Mouse (Mus musculus): ENCODE results near the gene Ube2m. TPM values are rescaled to one million over a fixed set of nuclear protein-coding genes. Genes with fewer than 3 reads are reported as not detected.
A peak's percentile ranks its signal among the peaks of the same experiment; 100 is the strongest.

Ube2m gene
- polyA plus RNA-seq, 1 experiment from 2014 or later: 64.5 TPM

GRCm38 (mm10) chr7:12998053-12998452 lies 40.0 kb downstream of the Ube2m start, which contains the start of gene Slc27a5:
TSS of gene Slc27a5 (minus strand) at chr7:12998192.
- H3K9me3 ChIP-seq (replicated peaks): no peaks in the 10 kb centered on the region
- H3K4me1 ChIP-seq (replicated peaks): no peaks in the 10 kb centered on the region
- H3K4me3 ChIP-seq (replicated peaks): no peak within 1 kb of the TSS; the same call in 1 of the 2 replicates
- no peaks in the 10 kb centered on the region for H3K36me3 ChIP-seq (replicated peaks)
- peak within 1 kb of the TSS; percentile 45 for H3K27ac ChIP-seq (replicated peaks)
- 0 out of 2 replicates have a peak within 1 kb of the TSS, but pooled peaks have one; percentile 18 for H3K9ac ChIP-seq
- H3K27me3 ChIP-seq: no peaks in the 10 kb centered on the region; the same call in 1 of the 2 replicates
- peak; percentile 53; the same call in 1 of the 2 replicates for ATAC-seq (ENCODE audit: insufficient read depth)
- peak within 1 kb of the TSS; percentile 41 for H3K4me2 ChIP-seq
- WGBS (ENCODE audit: insufficient replicate concordance): 49% methylated on average over 5 of the region's 5 CpGs

- H3K4me2 ChIP-seq: peak overlapping the region; percentile 41
- no peaks in the 10 kb centered on the region for H3K9me3 ChIP-seq (replicated peaks)
- no peaks in the 10 kb centered on the region for H3K36me3 ChIP-seq (replicated peaks)
- 0 out of 2 replicates have a peak overlapping the region, but pooled peaks have one; percentile 18 for H3K9ac ChIP-seq
- H3K27ac ChIP-seq (replicated peaks): no peak overlapping the region
- H3K4me1 ChIP-seq (replicated peaks): no peaks in the 10 kb centered on the region
- no peak for ATAC-seq (ENCODE audit: insufficient read depth)
- H3K4me3 ChIP-seq (replicated peaks): no peak overlapping the region
- 48% methylated on average over 5 of the region's 5 CpGs for WGBS (ENCODE audit: insufficient replicate concordance)
- H3K27me3 ChIP-seq: no peaks in the 10 kb centered on the region; the same call in 1 of the 2 replicates
Measured at GRCm38 (mm10) chr7:12997230-12997629, 40.8 kb downstream of the Ube2m start.

GRCm38 (mm10) chr7:12995862-12996261 lies 42.2 kb downstream of the Ube2m start:
- Histone ChIP-seq H3K4me3 (replicated peaks) (no peak overlapping the region), H3K9ac (no peak overlapping the region), H3K4me2 (no peak overlapping the region), H3K9me3 (replicated peaks) (no peaks in the 10 kb centered on the region), H3K27ac (replicated peaks) (peak overlapping the region; percentile 19; the same call in 1 of the 2 replicates), H3K36me3 (replicated peaks) (no peaks in the 10 kb centered on the region), H3K27me3 (no peaks in the 10 kb centered on the region; the same call in 1 of the 2 replicates), H3K4me1 (replicated peaks) (no peaks in the 10 kb centered on the region)
- no peak for ATAC-seq (ENCODE audit: insufficient read depth)

- H3K27ac ChIP-seq (replicated peaks): no peak overlapping the region
- peaks cover 6% of the 10 kb centered on the region for H3K4me1 ChIP-seq (replicated peaks)
- no peak overlapping the region for H3K9ac ChIP-seq
- H3K4me2 ChIP-seq: no peak overlapping the region
- WGBS (ENCODE audit: insufficient replicate concordance): 70% methylated on average over 10 of the region's 10 CpGs
- no peak overlapping the region for H3K4me3 ChIP-seq (replicated peaks)
- no peak for ATAC-seq (ENCODE audit: insufficient read depth)
- no peaks in the 10 kb centered on the region for H3K36me3 ChIP-seq (replicated peaks)
- no peaks in the 10 kb centered on the region for H3K9me3 ChIP-seq (replicated peaks)
- no peaks in the 10 kb centered on the region; the same call in 1 of the 2 replicates for H3K27me3 ChIP-seq
Measured at GRCm38 (mm10) chr7:12993148-12993547, 44.9 kb downstream of the Ube2m start.

GRCm38 (mm10) chr7:12992222-12992621 lies 45.9 kb downstream of the Ube2m start:
- no peak for ATAC-seq (ENCODE audit: insufficient read depth)
- 2% methylated on average over 3 of the region's 3 CpGs for WGBS (ENCODE audit: insufficient replicate concordance)
- Histone ChIP-seq H3K4me2 (no peak overlapping the region), H3K4me3 (replicated peaks) (no peak overlapping the region), H3K9ac (no peak overlapping the region), H3K27ac (replicated peaks) (no peak overlapping the region), H3K27me3 (no peaks in the 10 kb centered on the region; the same call in 1 of the 2 replicates), H3K9me3 (replicated peaks) (no peaks in the 10 kb centered on the region), H3K4me1 (replicated peaks) (peaks cover 16% of the 10 kb centered on the region), H3K36me3 (replicated peaks) (no peaks in the 10 kb centered on the region)

GRCm38 (mm10) chr7:12987409-12988189 lies 50.5 kb downstream of the Ube2m start:
- Histone ChIP-seq H3K4me2 (peak overlapping the region; percentile 29; the same call in 1 of the 2 replicates), H3K9me3 (replicated peaks) (no peaks in the 10 kb centered on the region), H3K27me3 (no peaks in the 10 kb centered on the region), H3K27ac (replicated peaks) (peak overlapping the region; percentile 66), H3K9ac (peak overlapping the region; percentile 40; the same call in 1 of the 2 replicates), H3K4me3 (replicated peaks) (no peak overlapping the region), H3K4me1 (replicated peaks) (peaks cover 39% of the 10 kb centered on the region), H3K36me3 (replicated peaks) (no peaks in the 10 kb centered on the region)
- peak; percentile 80 for ATAC-seq (ENCODE audit: insufficient read depth)
- 40% methylated on average over 8 of the region's 8 CpGs for WGBS (ENCODE audit: insufficient replicate concordance)

GRCm38 (mm10) chr7:12986906-12987305 lies 51.2 kb downstream of the Ube2m start:
- Histone ChIP-seq H3K4me3 (replicated peaks) (no peak overlapping the region), H3K36me3 (replicated peaks) (no peaks in the 10 kb centered on the region), H3K9ac (no peak overlapping the region), H3K9me3 (replicated peaks) (no peaks in the 10 kb centered on the region), H3K27ac (replicated peaks) (peak overlapping the region; percentile 66; the same call in 1 of the 2 replicates), H3K27me3 (no peaks in the 10 kb centered on the region), H3K4me1 (replicated peaks) (peaks cover 39% of the 10 kb centered on the region), H3K4me2 (no peak overlapping the region)
- WGBS (ENCODE audit: insufficient replicate concordance): 66% methylated on average over 8 of the region's 8 CpGs
- no peak for ATAC-seq (ENCODE audit: insufficient read depth)

GRCm38 (mm10) chr7:12985724-12986123 lies 52.4 kb downstream of the Ube2m start:
- 21% methylated on average over 1 of the region's 1 CpGs for WGBS (ENCODE audit: insufficient replicate concordance)
- no peak overlapping the region for H3K9ac ChIP-seq

More at GRCm38 (mm10) chr7:12985724-12986123, 52.4 kb downstream of the Ube2m start:
- Histone ChIP-seq H3K4me1 (replicated peaks) (peaks cover 39% of the 10 kb centered on the region), H3K9me3 (replicated peaks) (no peaks in the 10 kb centered on the region), H3K27me3 (no peaks in the 10 kb centered on the region), H3K36me3 (replicated peaks) (no peaks in the 10 kb centered on the region), H3K4me2 (no peak overlapping the region), H3K4me3 (replicated peaks) (no peak overlapping the region), H3K27ac (replicated peaks) (0 out of 2 replicates have a peak overlapping the region, but pooled peaks have one; percentile 53)
- ATAC-seq (ENCODE audit: insufficient read depth): peak; percentile 55

Other genes with a start within 250 kb of the Ube2m start
- gene Zscan18, start 234.6 kb downstream of the Ube2m start, polyA plus RNA-seq (2015; fragmentation: Nextera tagmentation; extraction: Ambion mirVana): 0.24 and 0.44 TPM in 2 replicates
- gene Zfp329, start 219.4 kb downstream of the Ube2m start, polyA plus RNA-seq (2015; fragmentation: Nextera tagmentation; extraction: Ambion mirVana): 1.6 and 1.9 TPM in 2 replicates
- gene Zfp110, start 203.5 kb downstream of the Ube2m start, polyA plus RNA-seq (2015; fragmentation: Nextera tagmentation; extraction: Ambion mirVana): 10.8 and 12.3 TPM in 2 replicates
- gene Zfp128, start 157.1 kb downstream of the Ube2m start, polyA plus RNA-seq (2015; fragmentation: Nextera tagmentation; extraction: Ambion mirVana): 0.47 and 0.62 TPM in 2 replicates
- 3.4 and 3.9 TPM in 2 replicates for gene Zscan22, start 140.5 kb downstream of the Ube2m start, polyA plus RNA-seq (2015; fragmentation: Nextera tagmentation; extraction: Ambion mirVana)
- gene Rps5, start 116.0 kb downstream of the Ube2m start, polyA plus RNA-seq (2015; fragmentation: Nextera tagmentation; extraction: Ambion mirVana): 541 and 547 TPM in 2 replicates
- gene Rnf225, start 110.9 kb downstream of the Ube2m start, polyA plus RNA-seq (2015; fragmentation: Nextera tagmentation; extraction: Ambion mirVana): 0.08 and 0.20 TPM in 2 replicates
- gene Zfp324, start 72.4 kb downstream of the Ube2m start, polyA plus RNA-seq (2015; fragmentation: Nextera tagmentation; extraction: Ambion mirVana): 2.5 and 2.7 TPM in 2 replicates
- gene Zfp446, start 60.4 kb downstream of the Ube2m start, polyA plus RNA-seq (2015; fragmentation: Nextera tagmentation; extraction: Ambion mirVana): 2.2 and 2.6 TPM in 2 replicates
- 17.2 and 22.1 TPM in 2 replicates for gene Slc27a5, start 40.1 kb downstream of the Ube2m start, polyA plus RNA-seq (2015; fragmentation: Nextera tagmentation; extraction: Ambion mirVana)
- gene Trim28, start 39.2 kb downstream of the Ube2m start, polyA plus RNA-seq (2015; fragmentation: Nextera tagmentation; extraction: Ambion mirVana): 75.3 and 89.4 TPM in 2 replicates
- gene Zbtb45, start 28.2 kb downstream of the Ube2m start, polyA plus RNA-seq (2015; fragmentation: Nextera tagmentation; extraction: Ambion mirVana): 11.8 and 13.3 TPM in 2 replicates
- 118 and 120 TPM in 2 replicates for gene Chmp2a, start 3.5 kb downstream of the Ube2m start, polyA plus RNA-seq (2015; fragmentation: Nextera tagmentation; extraction: Ambion mirVana)
- gene Mzf1, start 16.5 kb upstream of the Ube2m start, polyA plus RNA-seq (2015; fragmentation: Nextera tagmentation; extraction: Ambion mirVana): 0.37 and 0.44 TPM in 2 replicates
- not detected in 2 replicates for gene Vmn1r85, start 56.9 kb upstream of the Ube2m start, polyA plus RNA-seq (2015; fragmentation: Nextera tagmentation; extraction: Ambion mirVana)
- gene Vmn1r86, start 81.6 kb upstream of the Ube2m start, polyA plus RNA-seq (2015; fragmentation: Nextera tagmentation; extraction: Ambion mirVana): not detected in 2 replicates
- not detected in 2 replicates for gene Vmn1r87, start 101.9 kb upstream of the Ube2m start, polyA plus RNA-seq (2015; fragmentation: Nextera tagmentation; extraction: Ambion mirVana)
- gene Vmn1r88, start 121.3 kb upstream of the Ube2m start, polyA plus RNA-seq (2015; fragmentation: Nextera tagmentation; extraction: Ambion mirVana): not detected in 2 replicates
- gene Vmn1r89, start 174.7 kb upstream of the Ube2m start, polyA plus RNA-seq (2015; fragmentation: Nextera tagmentation; extraction: Ambion mirVana): not detected in 2 replicates
- 86.4 and 94.8 TPM in 2 replicates for gene Lig1, start 239.0 kb upstream of the Ube2m start, polyA plus RNA-seq (2015; fragmentation: Nextera tagmentation; extraction: Ambion mirVana)
- gene Zswim9, start 240.4 kb upstream of the Ube2m start, polyA plus RNA-seq (2015; fragmentation: Nextera tagmentation; extraction: Ambion mirVana): 1.9 and 2.3 TPM in 2 replicates